Mouse (Mus musculus) cerebellum, adult 2 months (tissue): ENCODE measurements at regions not wholly inside any gene's neighbourhood (a gene's known extent, or its start where the extent isn't known, plus 50 kb on each side); places are given as distances from the start of the nearest gene placed in this dataset.

Experiments used
- CTCF ChIP-seq: fragments of 200-500 bp; IDR thresholded peaks from 2 replicates; pipeline ENCODE4 v1.5.1; 2011; ENCODE audit warnings: low read depth, mild to moderate bottlenecking, control low read depth, low read length, moderate library complexity, borderline replicate concordance; ENCODE audit not compliant: insufficient read depth
- POLR2A ChIP-seq: fragments of 200-500 bp; IDR thresholded peaks from 2 replicates; pipeline ENCODE4 v1.6.1; 2011; ENCODE audit warnings: low read length, control low read depth, borderline replicate concordance; ENCODE audit not compliant: insufficient read depth

DNA sequence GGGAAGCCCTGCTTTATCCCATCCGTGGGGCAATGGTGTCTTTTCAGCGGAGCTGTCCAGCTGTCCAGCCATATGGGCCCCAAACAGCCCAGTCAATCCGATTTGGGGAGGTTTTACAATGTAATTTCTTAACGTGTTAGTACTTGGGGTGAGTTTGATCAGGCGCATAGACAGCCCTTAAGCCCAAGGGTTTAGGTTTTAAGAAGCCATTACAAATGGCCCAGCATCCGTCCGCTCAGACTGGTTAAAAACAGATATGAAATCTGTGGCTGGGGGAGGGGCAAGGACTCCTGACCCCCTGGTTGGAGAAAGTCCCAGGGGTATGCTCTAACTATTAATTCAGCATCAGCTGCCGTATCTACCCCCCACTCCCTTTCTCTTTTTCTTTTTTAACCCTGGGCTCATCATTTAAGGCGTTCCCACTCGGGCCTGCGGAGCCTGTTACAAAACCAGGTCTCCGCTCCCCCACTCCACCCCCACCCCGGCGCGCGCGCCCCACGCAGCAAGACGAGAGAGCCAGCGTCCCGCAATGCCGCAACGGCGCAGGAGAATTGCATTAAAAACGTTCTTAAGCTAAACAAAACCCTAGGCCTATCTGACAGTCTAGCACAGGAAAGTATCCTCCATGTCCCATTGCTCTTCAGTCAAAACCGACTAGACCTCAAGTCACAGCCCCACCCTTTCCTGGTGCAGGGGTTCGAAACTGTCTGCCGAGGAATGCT lies 481.5 kb downstream of the Prss52 start:
- TF ChIP-seq POLR2A: no peak
- no peak for TF ChIP-seq CTCF
